Mouse (Mus musculus): Measurements from ENCODE around the gene Trim65. TPM values are rescaled to one million over a fixed set of nuclear protein-coding genes. Genes with fewer than 3 reads are reported as not detected.

Trim65 gene
- polyA plus RNA-seq, 1 experiment from 2014 or later, result 3.1 TPM

DNA sequence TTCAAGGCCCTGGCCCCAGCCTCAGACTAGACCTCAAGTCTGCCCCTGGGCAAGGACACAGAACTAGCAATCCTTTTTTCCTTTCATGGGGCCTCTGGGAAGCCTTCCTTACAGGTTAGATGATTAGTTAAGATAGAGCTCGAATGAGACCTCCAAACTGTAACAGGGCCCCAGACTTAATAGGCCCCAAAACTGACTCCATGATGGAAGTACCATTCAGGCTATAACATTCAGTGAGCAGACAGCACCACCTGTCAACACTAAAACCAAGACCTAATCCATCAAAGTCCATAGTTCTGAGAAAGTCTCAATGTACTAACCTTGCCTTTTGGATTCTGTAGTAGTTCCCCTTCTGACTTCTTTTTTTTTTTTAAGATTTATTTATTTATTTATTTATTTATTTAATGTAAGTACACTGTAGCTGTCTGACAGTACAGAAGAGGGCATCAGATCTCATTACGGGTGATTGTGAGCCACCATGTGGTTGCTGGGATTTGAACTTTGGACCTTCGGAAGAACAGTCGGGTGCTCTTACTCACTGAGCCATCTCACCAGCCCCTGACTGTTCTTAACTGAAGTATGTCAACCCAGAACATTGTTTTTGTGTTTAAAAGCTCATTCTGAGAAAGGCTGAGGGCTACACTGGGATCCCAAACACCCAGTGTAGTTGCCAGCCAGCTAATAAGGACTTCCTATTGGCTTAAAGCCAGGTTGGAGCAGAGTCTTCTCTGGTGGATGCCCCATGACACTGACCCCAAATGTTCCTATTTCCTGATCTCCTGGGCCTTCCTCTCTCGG is 39.3 kb upstream of the Trim65 start:
- 46% methylated on average over 5 of the region's 5 CpGs for WGBS
- Histone ChIP-seq H3K36me3 (ENCODE audit: control insufficient read depth, insufficient read depth) (peaks cover 35% of the 10 kb centered on the region), H3K27me3 (replicated peaks; ENCODE audit: control insufficient read depth, insufficient read depth, low read length) (no peaks in the 10 kb centered on the region), H3K9ac (ENCODE audit: low read depth, low read length) (no peak overlapping the region), H3K4me1 (replicated peaks; ENCODE audit: control insufficient read depth, insufficient read depth, low read length) (peaks cover 5% of the 10 kb centered on the region; the same call in 1 of the 2 replicates), H3K4me2 (replicated peaks; ENCODE audit: low read depth) (no peak overlapping the region), H3K9me3 (ENCODE audit: control insufficient read depth) (no peaks in the 10 kb centered on the region), H3K4me3 (ENCODE audit: low read depth, low read length) (no peak overlapping the region), H3K27ac (ENCODE audit: low read depth, low read length) (peak overlapping the region; percentile 37; the same call in 1 of the 2 replicates)
- no peak; the same call in 1 of the 2 replicates for ATAC-seq
- TF ChIP-seq CTCF (IDR thresholded peaks at IDR 0.05; ENCODE audit: low read depth), result no peak

GRCm38 (mm10) chr11:116169214-116169613 is 38.3 kb upstream of the Trim65 start:
- H3K4me3 ChIP-seq (ENCODE audit: low read depth, low read length), result no peak overlapping the region
- WGBS, result 90% methylated on average over 3 of the region's 3 CpGs
- no peak overlapping the region for H3K27ac ChIP-seq (ENCODE audit: low read depth, low read length)
- H3K9ac ChIP-seq (ENCODE audit: low read depth, low read length), result no peak overlapping the region
- H3K4me2 ChIP-seq (replicated peaks; ENCODE audit: low read depth), result no peak overlapping the region
- no peak for TF ChIP-seq CTCF (IDR thresholded peaks at IDR 0.05; ENCODE audit: low read depth)
- peaks cover 5% of the 10 kb centered on the region; the same call in 1 of the 2 replicates for H3K4me1 ChIP-seq (replicated peaks; ENCODE audit: control insufficient read depth, insufficient read depth, low read length)
- H3K36me3 ChIP-seq (ENCODE audit: control insufficient read depth, insufficient read depth), result peaks cover 26% of the 10 kb centered on the region
- no peaks in the 10 kb centered on the region for H3K9me3 ChIP-seq (ENCODE audit: control insufficient read depth)
- no peaks in the 10 kb centered on the region for H3K27me3 ChIP-seq (replicated peaks; ENCODE audit: control insufficient read depth, insufficient read depth, low read length)
- ATAC-seq, result no peak

- ATAC-seq, result peak; percentile 87
- no peaks in the 10 kb centered on the region for H3K27me3 ChIP-seq (replicated peaks; ENCODE audit: control insufficient read depth, insufficient read depth, low read length)
- WGBS, result under 1% methylated on average over 40 of the region's 40 CpGs
Observed at GRCm38 (mm10) chr11:116167884-116168439, 37.0 kb upstream of the Trim65 start, which contains the start of gene Fbf1. Gene Fbf1, minus strand, starts transcription at chr11:116168166.

GRCm38 (mm10) chr11:116167232-116167631 is 36.3 kb upstream of the Trim65 start:
- Histone ChIP-seq H3K9ac (ENCODE audit: low read depth, low read length) (peak overlapping the region; percentile 58), H3K4me2 (replicated peaks; ENCODE audit: low read depth) (peak overlapping the region; percentile 77), H3K9me3 (ENCODE audit: control insufficient read depth) (no peaks in the 10 kb centered on the region), H3K4me3 (ENCODE audit: low read depth, low read length) (peak overlapping the region; percentile 60), H3K27ac (ENCODE audit: low read depth, low read length) (peak overlapping the region; percentile 74), H3K27me3 (replicated peaks; ENCODE audit: control insufficient read depth, insufficient read depth, low read length) (no peaks in the 10 kb centered on the region), H3K4me1 (replicated peaks; ENCODE audit: control insufficient read depth, insufficient read depth, low read length) (peaks cover 5% of the 10 kb centered on the region; the same call in 1 of the 2 replicates), H3K36me3 (ENCODE audit: control insufficient read depth, insufficient read depth) (peaks cover 10% of the 10 kb centered on the region)
- ATAC-seq, result no peak
- 12% methylated on average over 6 of the region's 6 CpGs for WGBS
- TF ChIP-seq CTCF (IDR thresholded peaks at IDR 0.05; ENCODE audit: low read depth), result no peak

More at GRCm38 (mm10) chr11:116167884-116168439, 37.0 kb upstream of the Trim65 start, which contains the start of gene Fbf1:
- no peaks in the 10 kb centered on the region for H3K9me3 ChIP-seq (ENCODE audit: control insufficient read depth)
- peak within 1 kb of the TSS; percentile 60 for H3K4me3 ChIP-seq (ENCODE audit: low read depth, low read length)
- peak within 1 kb of the TSS; percentile 58 for H3K9ac ChIP-seq (ENCODE audit: low read depth, low read length)
- TF ChIP-seq CTCF (IDR thresholded peaks at IDR 0.05; ENCODE audit: low read depth), result no peak
- H3K4me1 ChIP-seq (replicated peaks; ENCODE audit: control insufficient read depth, insufficient read depth, low read length), result peaks cover 5% of the 10 kb centered on the region; the same call in 1 of the 2 replicates
- peak within 1 kb of the TSS; percentile 77 for H3K4me2 ChIP-seq (replicated peaks; ENCODE audit: low read depth)
- peak within 1 kb of the TSS; percentile 74 for H3K27ac ChIP-seq (ENCODE audit: low read depth, low read length)
- peaks cover 18% of the 10 kb centered on the region for H3K36me3 ChIP-seq (ENCODE audit: control insufficient read depth, insufficient read depth)

DNA sequence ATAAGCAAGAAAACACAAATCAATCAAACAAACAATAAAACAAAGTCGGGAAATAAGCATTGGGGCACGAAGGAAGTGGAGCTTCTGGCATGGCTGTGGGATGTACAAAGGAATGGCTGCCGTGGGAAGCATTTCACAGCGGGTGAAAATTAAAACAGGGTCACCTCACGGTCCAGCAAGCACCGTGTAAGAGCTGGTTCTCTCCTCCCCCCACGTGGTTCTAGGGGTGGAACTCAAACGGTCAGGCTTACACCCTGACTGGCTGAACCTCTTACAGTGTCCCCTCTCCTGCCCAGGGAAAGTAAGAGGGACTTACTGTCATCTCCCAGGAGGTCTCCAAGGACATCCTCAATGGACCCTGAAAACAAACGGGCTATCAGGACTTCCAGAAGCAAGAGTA is 32.1 kb upstream of the Trim65 start:
- ATAC-seq, result no peak
- no peak overlapping the region for H3K27ac ChIP-seq (ENCODE audit: low read depth, low read length)
- H3K27me3 ChIP-seq (replicated peaks; ENCODE audit: control insufficient read depth, insufficient read depth, low read length), result no peaks in the 10 kb centered on the region
- H3K4me3 ChIP-seq (ENCODE audit: low read depth, low read length), result no peak overlapping the region
- H3K9ac ChIP-seq (ENCODE audit: low read depth, low read length), result no peak overlapping the region
- H3K4me2 ChIP-seq (replicated peaks; ENCODE audit: low read depth), result no peak overlapping the region
- TF ChIP-seq CTCF (IDR thresholded peaks at IDR 0.05; ENCODE audit: low read depth), result no peak
- 54% methylated on average over 9 of the region's 9 CpGs for WGBS
- H3K9me3 ChIP-seq (ENCODE audit: control insufficient read depth), result no peaks in the 10 kb centered on the region
- peaks cover 2% of the 10 kb centered on the region; the same call in 1 of the 2 replicates for H3K4me1 ChIP-seq (replicated peaks; ENCODE audit: control insufficient read depth, insufficient read depth, low read length)
- H3K36me3 ChIP-seq (ENCODE audit: control insufficient read depth, insufficient read depth), result peaks cover 13% of the 10 kb centered on the region; the same call in 1 of the 2 replicates

GRCm38 (mm10) chr11:116162146-116162545 is 31.2 kb upstream of the Trim65 start:
- Histone ChIP-seq H3K27ac (ENCODE audit: low read depth, low read length) (no peak overlapping the region), H3K9ac (ENCODE audit: low read depth, low read length) (no peak overlapping the region), H3K36me3 (ENCODE audit: control insufficient read depth, insufficient read depth) (peaks cover 19% of the 10 kb centered on the region; the same call in 1 of the 2 replicates), H3K27me3 (replicated peaks; ENCODE audit: control insufficient read depth, insufficient read depth, low read length) (no peaks in the 10 kb centered on the region), H3K4me3 (ENCODE audit: low read depth, low read length) (no peak overlapping the region), H3K4me2 (replicated peaks; ENCODE audit: low read depth) (no peak overlapping the region), H3K9me3 (ENCODE audit: control insufficient read depth) (no peaks in the 10 kb centered on the region), H3K4me1 (replicated peaks; ENCODE audit: control insufficient read depth, insufficient read depth, low read length) (0 out of 2 replicates have a peak, but pooled peaks cover 2% of the 10 kb centered on the region)
- ATAC-seq, result no peak
- TF ChIP-seq CTCF (IDR thresholded peaks at IDR 0.05; ENCODE audit: low read depth), result no peak
- WGBS, result 61% methylated on average over 10 of the region's 10 CpGs

Measured in intestine, postnatal 0 days (tissue).